Mouse (Mus musculus): ENCODE data around the gene Gimap9. TPM values are rescaled to one million over a fixed set of nuclear protein-coding genes. Genes with fewer than 3 reads are reported as not detected.

Gene Gimap9
- polyA plus RNA-seq, 1 experiment from 2014 or later = 1.7 TPM

- WGBS = 76% methylated on average over 7 of the region's 7 CpGs
- Histone ChIP-seq H3K27me3 (no peaks in the 10 kb centered on the region), H3K36me3 (no peaks in the 10 kb centered on the region), H3K4me3 (no peak overlapping the region), H3K9ac (replicated peaks) (no peak overlapping the region), H3K4me1 (no peaks in the 10 kb centered on the region), H3K4me2 (replicated peaks) (no peak overlapping the region), H3K9me3 (no peaks in the 10 kb centered on the region), H3K27ac (replicated peaks) (no peak overlapping the region)
- ATAC-seq (ENCODE audit: low FRiP score, low read depth) = no peak
Observed at GRCm38 (mm10) chr6:48698066-48698856, 22.3 kb downstream of the Gimap9 start.

GRCm38 (mm10) chr6:48698888-48699287 lies 23.0 kb downstream of the Gimap9 start:
- no peaks in the 10 kb centered on the region for H3K4me1 ChIP-seq
- no peak overlapping the region for H3K27ac ChIP-seq (replicated peaks)
- ATAC-seq (ENCODE audit: low FRiP score, low read depth) = no peak
- no peaks in the 10 kb centered on the region for H3K36me3 ChIP-seq
- no peak overlapping the region for H3K4me2 ChIP-seq (replicated peaks)
- no peaks in the 10 kb centered on the region for H3K27me3 ChIP-seq
- H3K9me3 ChIP-seq = no peaks in the 10 kb centered on the region
- H3K4me3 ChIP-seq = no peak overlapping the region
- no peak overlapping the region for H3K9ac ChIP-seq (replicated peaks)
- WGBS = 83% methylated on average over 3 of the region's 3 CpGs

GRCm38 (mm10) chr6:48700251-48701075 lies 24.5 kb downstream of the Gimap9 start:
- Histone ChIP-seq H3K27me3 (no peaks in the 10 kb centered on the region), H3K36me3 (no peaks in the 10 kb centered on the region), H3K27ac (replicated peaks) (no peak overlapping the region), H3K9ac (replicated peaks) (no peak overlapping the region), H3K4me2 (replicated peaks) (no peak overlapping the region), H3K4me3 (no peak overlapping the region), H3K9me3 (no peaks in the 10 kb centered on the region), H3K4me1 (no peaks in the 10 kb centered on the region)
- WGBS = 52% methylated on average over 5 of the region's 5 CpGs
- ATAC-seq (ENCODE audit: low FRiP score, low read depth) = no peak

- Histone ChIP-seq H3K4me1 (no peaks in the 10 kb centered on the region), H3K27me3 (no peaks in the 10 kb centered on the region), H3K27ac (replicated peaks) (no peak overlapping the region), H3K36me3 (no peaks in the 10 kb centered on the region), H3K4me3 (no peak overlapping the region), H3K4me2 (replicated peaks) (no peak overlapping the region), H3K9ac (replicated peaks) (no peak overlapping the region), H3K9me3 (no peaks in the 10 kb centered on the region)
- WGBS = 86% methylated on average over 7 of the region's 7 CpGs
- no peak for ATAC-seq (ENCODE audit: low FRiP score, low read depth)
Observed at GRCm38 (mm10) chr6:48702146-48702545, 26.2 kb downstream of the Gimap9 start.

GRCm38 (mm10) chr6:48702601-48703000 lies 26.7 kb downstream of the Gimap9 start:
- 79% methylated on average over 5 of the region's 5 CpGs for WGBS
- H3K9me3 ChIP-seq = no peaks in the 10 kb centered on the region
- no peaks in the 10 kb centered on the region for H3K4me1 ChIP-seq
- H3K4me2 ChIP-seq (replicated peaks) = no peak overlapping the region
- ATAC-seq (ENCODE audit: low FRiP score, low read depth) = no peak
- H3K36me3 ChIP-seq = no peaks in the 10 kb centered on the region
- no peak overlapping the region for H3K9ac ChIP-seq (replicated peaks)
- H3K27me3 ChIP-seq = no peaks in the 10 kb centered on the region
- H3K27ac ChIP-seq (replicated peaks) = no peak overlapping the region
- no peak overlapping the region for H3K4me3 ChIP-seq

GRCm38 (mm10) chr6:48704146-48704545 lies 28.2 kb downstream of the Gimap9 start:
- H3K36me3 ChIP-seq = no peaks in the 10 kb centered on the region
- H3K9ac ChIP-seq (replicated peaks) = no peak overlapping the region
- no peak for ATAC-seq (ENCODE audit: low FRiP score, low read depth)
- H3K27ac ChIP-seq (replicated peaks) = no peak overlapping the region
- H3K27me3 ChIP-seq = no peaks in the 10 kb centered on the region
- H3K9me3 ChIP-seq = no peaks in the 10 kb centered on the region
- H3K4me3 ChIP-seq = no peak overlapping the region
- H3K4me1 ChIP-seq = no peaks in the 10 kb centered on the region
- no peak overlapping the region for H3K4me2 ChIP-seq (replicated peaks)

GRCm38 (mm10) chr6:48706130-48706529 lies 30.2 kb downstream of the Gimap9 start:
- H3K9ac ChIP-seq (replicated peaks) = no peak overlapping the region
- no peaks in the 10 kb centered on the region for H3K27me3 ChIP-seq
- H3K27ac ChIP-seq (replicated peaks) = no peak overlapping the region
- 31% methylated on average over 3 of the region's 3 CpGs for WGBS
- no peaks in the 10 kb centered on the region for H3K36me3 ChIP-seq
- no peaks in the 10 kb centered on the region for H3K9me3 ChIP-seq
- no peak overlapping the region for H3K4me3 ChIP-seq
- H3K4me1 ChIP-seq = no peaks in the 10 kb centered on the region
- no peak for ATAC-seq (ENCODE audit: low FRiP score, low read depth)
- H3K4me2 ChIP-seq (replicated peaks) = no peak overlapping the region

- no peaks in the 10 kb centered on the region for H3K36me3 ChIP-seq
- H3K9me3 ChIP-seq = no peaks in the 10 kb centered on the region
- no peak within 1 kb of the TSS for H3K4me2 ChIP-seq (replicated peaks)
- no peaks in the 10 kb centered on the region for H3K27me3 ChIP-seq
- H3K4me1 ChIP-seq = no peaks in the 10 kb centered on the region
- H3K9ac ChIP-seq (replicated peaks) = no peak within 1 kb of the TSS
- H3K27ac ChIP-seq (replicated peaks) = no peak within 1 kb of the TSS
- no peak within 1 kb of the TSS for H3K4me3 ChIP-seq
- WGBS = 59% methylated on average over 2 of the region's 2 CpGs
- no peak for ATAC-seq (ENCODE audit: low FRiP score, low read depth)
Observed at GRCm38 (mm10) chr6:48718455-48718854, 42.5 kb downstream of the Gimap9 start, which contains the start of the genes Gm28053 and Gimap7. Gm28053 (plus strand) TSS chr6:48718607. Gimap7 (plus strand) TSS chr6:48718621.

- WGBS = 90% methylated on average over 4 of the region's 4 CpGs
- ATAC-seq (ENCODE audit: low FRiP score, low read depth) = no peak
Observed at GRCm38 (mm10) chr6:48720326-48720725, 44.4 kb downstream of the Gimap9 start.

GRCm38 (mm10) chr6:48723468-48723867 lies 47.5 kb downstream of the Gimap9 start:
- Histone ChIP-seq H3K4me1 (peaks cover 5% of the 10 kb centered on the region; the same call in 1 of the 2 replicates), H3K9me3 (no peaks in the 10 kb centered on the region), H3K4me2 (replicated peaks) (no peak overlapping the region), H3K9ac (replicated peaks) (no peak overlapping the region), H3K27me3 (no peaks in the 10 kb centered on the region), H3K36me3 (no peaks in the 10 kb centered on the region), H3K4me3 (no peak overlapping the region), H3K27ac (replicated peaks) (no peak overlapping the region)
- 91% methylated on average over 8 of the region's 8 CpGs for WGBS
- no peak for ATAC-seq (ENCODE audit: low FRiP score, low read depth)

More at GRCm38 (mm10) chr6:48720326-48720725, 44.4 kb downstream of the Gimap9 start:
- H3K9ac ChIP-seq (replicated peaks) = no peak overlapping the region
- no peak overlapping the region for H3K4me2 ChIP-seq (replicated peaks)
- no peak overlapping the region for H3K27ac ChIP-seq (replicated peaks)
- no peaks in the 10 kb centered on the region for H3K9me3 ChIP-seq
- H3K4me1 ChIP-seq = peaks cover 1% of the 10 kb centered on the region; the same call in 1 of the 2 replicates
- H3K4me3 ChIP-seq = no peak overlapping the region
- no peaks in the 10 kb centered on the region for H3K27me3 ChIP-seq
- no peaks in the 10 kb centered on the region for H3K36me3 ChIP-seq

- WGBS = no CpG with 5 or more reads among the region's 1 CpGs
- H3K27ac ChIP-seq (replicated peaks) = no peak overlapping the region
- no peak for ATAC-seq (ENCODE audit: low FRiP score, low read depth)
- peaks cover 5% of the 10 kb centered on the region; the same call in 1 of the 2 replicates for H3K4me1 ChIP-seq
- H3K4me2 ChIP-seq (replicated peaks) = no peak overlapping the region
- H3K9ac ChIP-seq (replicated peaks) = no peak overlapping the region
- no peaks in the 10 kb centered on the region for H3K27me3 ChIP-seq
- no peak overlapping the region for H3K4me3 ChIP-seq
- H3K9me3 ChIP-seq = no peaks in the 10 kb centered on the region
- H3K36me3 ChIP-seq = no peaks in the 10 kb centered on the region
Observed at GRCm38 (mm10) chr6:48725476-48725875, 49.5 kb downstream of the Gimap9 start.

- Histone ChIP-seq H3K4me1 (peaks cover 5% of the 10 kb centered on the region; the same call in 1 of the 2 replicates), H3K27ac (replicated peaks) (no peak overlapping the region), H3K9me3 (no peaks in the 10 kb centered on the region), H3K27me3 (no peaks in the 10 kb centered on the region), H3K9ac (replicated peaks) (no peak overlapping the region), H3K36me3 (no peaks in the 10 kb centered on the region), H3K4me2 (replicated peaks) (no peak overlapping the region), H3K4me3 (no peak overlapping the region)
- no peak for ATAC-seq (ENCODE audit: low FRiP score, low read depth)
- WGBS = 90% methylated on average over 5 of the region's 5 CpGs
Observed at GRCm38 (mm10) chr6:48727761-48728160, 51.8 kb downstream of the Gimap9 start.

Data from midbrain, embryonic 12.5 days (tissue).